Mouse (Mus musculus): ENCODE data around the gene Ptk6. TPM values are rescaled to one million over a fixed set of nuclear protein-coding genes. Genes with fewer than 3 reads are reported as not detected.

The Ptk6 gene
- polyA plus RNA-seq, 1 experiment from 2014 or later: not detected

DNA sequence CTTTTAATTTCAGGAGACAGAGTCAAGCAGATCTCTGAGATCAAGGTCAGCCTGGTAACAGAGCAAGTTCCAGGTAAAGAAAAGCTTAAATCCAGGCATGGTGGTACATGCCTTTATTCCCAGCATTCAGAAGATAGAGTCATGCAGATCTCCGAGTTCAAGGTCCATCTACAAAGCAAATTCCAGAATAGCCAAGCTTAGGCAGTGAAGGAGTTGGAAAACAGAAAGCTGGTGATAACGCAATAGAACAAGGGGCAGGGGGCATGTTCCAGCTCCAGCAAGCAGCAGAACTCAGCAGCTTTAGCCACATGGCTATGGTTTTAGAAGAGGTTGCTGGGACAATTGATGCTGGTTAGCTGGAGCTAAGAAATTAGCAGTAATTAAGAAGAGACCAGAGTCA lies 22.4 kb upstream of the Ptk6 start:
- H3K27ac ChIP-seq (ENCODE audit: low read depth, low read length): no peak overlapping the region
- 93% methylated on average over 2 of the region's 2 CpGs for WGBS

DNA sequence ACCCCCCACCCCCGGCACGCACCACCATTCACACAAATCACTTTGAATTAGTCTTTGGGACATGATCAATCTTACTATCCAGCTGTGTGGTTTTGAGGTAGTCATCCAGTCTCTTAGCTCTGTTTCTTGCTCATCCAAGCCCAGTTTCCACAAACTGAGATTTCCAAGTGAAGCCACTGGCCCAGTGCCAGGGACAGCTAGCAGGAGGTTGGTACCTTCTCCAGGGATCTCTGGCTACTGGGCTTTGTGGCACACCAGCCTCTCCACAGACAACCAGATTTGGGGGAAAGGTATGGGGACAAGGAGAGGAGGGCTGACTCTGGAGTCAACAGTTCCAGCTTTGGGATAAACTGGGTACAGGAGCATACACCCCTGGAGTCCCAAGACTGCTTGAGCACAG lies 17.8 kb upstream of the Ptk6 start:
- Histone ChIP-seq H3K4me2 (peak overlapping the region; percentile 51; the same call in 1 of the 2 replicates), H3K27me3 (ENCODE audit: control insufficient read depth, insufficient read depth, low read length) (no peaks in the 10 kb centered on the region), H3K9ac (ENCODE audit: low read length) (peak overlapping the region; percentile 28; the same call in 1 of the 2 replicates), H3K27ac (ENCODE audit: low read depth, low read length) (no peak overlapping the region), H3K9me3 (ENCODE audit: control insufficient read depth, low read length) (no peaks in the 10 kb centered on the region), H3K4me1 (ENCODE audit: control insufficient read depth, insufficient read depth, low read length) (peaks cover 9% of the 10 kb centered on the region), H3K36me3 (ENCODE audit: control insufficient read depth, insufficient read depth, low read length) (no peaks in the 10 kb centered on the region), H3K4me3 (ENCODE audit: low read depth, low read length) (no peak overlapping the region)
- ATAC-seq (ENCODE audit: low FRiP score) (no peak), DNase-seq (ENCODE audit: low spot score, missing footprints) (no peak)
- WGBS: 46% methylated on average over 2 of the region's 2 CpGs

More for the DNA sequence above, 22.4 kb upstream of the Ptk6 start:
- no peaks in the 10 kb centered on the region for H3K9me3 ChIP-seq (ENCODE audit: control insufficient read depth, low read length)
- no peak overlapping the region for H3K4me2 ChIP-seq
- no peak overlapping the region for H3K9ac ChIP-seq (ENCODE audit: low read length)
- ATAC-seq (ENCODE audit: low FRiP score) (no peak), DNase-seq (ENCODE audit: low spot score, missing footprints) (peak; percentile 47)
- H3K36me3 ChIP-seq (ENCODE audit: control insufficient read depth, insufficient read depth, low read length): no peaks in the 10 kb centered on the region
- H3K27me3 ChIP-seq (ENCODE audit: control insufficient read depth, insufficient read depth, low read length): no peaks in the 10 kb centered on the region
- peaks cover 1% of the 10 kb centered on the region; the same call in 1 of the 2 replicates for H3K4me1 ChIP-seq (ENCODE audit: control insufficient read depth, insufficient read depth, low read length)
- no peak overlapping the region for H3K4me3 ChIP-seq (ENCODE audit: low read depth, low read length)

DNA sequence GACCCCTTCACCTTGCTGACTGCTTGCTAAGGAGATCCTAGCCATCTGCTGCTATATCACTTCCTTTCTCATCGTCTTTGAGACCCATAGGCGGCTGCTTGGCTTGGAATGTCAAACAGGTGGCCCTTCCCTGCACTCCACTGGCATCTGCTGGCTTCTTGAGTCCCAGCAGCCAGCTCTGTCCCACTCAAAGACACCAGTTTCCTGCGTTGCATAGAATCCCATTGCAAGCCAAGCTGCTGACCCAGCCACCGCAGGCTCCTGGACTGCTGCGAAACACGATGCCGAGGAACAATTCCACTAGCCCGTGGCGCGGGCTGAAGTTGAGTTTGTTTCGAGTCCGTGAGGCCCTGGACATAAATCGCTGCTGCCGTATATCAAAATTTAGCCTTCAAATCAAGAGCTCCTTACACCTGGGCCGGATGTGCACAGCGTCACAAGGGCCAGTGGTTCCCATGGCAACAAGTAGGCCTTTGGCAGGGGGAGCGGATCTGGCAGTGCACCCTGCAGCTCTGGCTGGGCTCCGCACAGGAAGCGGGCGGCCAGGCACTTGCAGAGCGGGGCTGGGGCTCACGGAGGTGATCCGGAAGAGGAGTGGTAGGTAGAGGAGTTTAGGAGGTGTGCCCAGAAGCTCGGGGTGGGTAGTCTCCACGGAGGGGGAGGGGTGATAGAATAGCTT lies 17.1 kb upstream of the Ptk6 start, which contains the start of gene Fndc11:
Gene Fndc11, plus strand, starts transcription at position 476 of the 679 bp plus-strand sequence.
- WGBS: 7% methylated on average over 25 of the region's 25 CpGs
- ATAC-seq (ENCODE audit: low FRiP score): peak; percentile 90
- Histone ChIP-seq H3K9ac (ENCODE audit: low read length) (peak within 1 kb of the TSS; percentile 28; the same call in 1 of the 2 replicates), H3K36me3 (ENCODE audit: control insufficient read depth, insufficient read depth, low read length) (no peaks in the 10 kb centered on the region), H3K4me2 (peak within 1 kb of the TSS; percentile 51), H3K4me1 (ENCODE audit: control insufficient read depth, insufficient read depth, low read length) (peaks cover 9% of the 10 kb centered on the region), H3K4me3 (ENCODE audit: low read depth, low read length) (peak within 1 kb of the TSS; percentile 30), H3K27ac (ENCODE audit: low read depth, low read length) (no peak within 1 kb of the TSS), H3K9me3 (ENCODE audit: control insufficient read depth, low read length) (no peaks in the 10 kb centered on the region), H3K27me3 (ENCODE audit: control insufficient read depth, insufficient read depth, low read length) (no peaks in the 10 kb centered on the region)
- peak; percentile 93 for DNase-seq (ENCODE audit: low spot score, missing footprints)

DNA sequence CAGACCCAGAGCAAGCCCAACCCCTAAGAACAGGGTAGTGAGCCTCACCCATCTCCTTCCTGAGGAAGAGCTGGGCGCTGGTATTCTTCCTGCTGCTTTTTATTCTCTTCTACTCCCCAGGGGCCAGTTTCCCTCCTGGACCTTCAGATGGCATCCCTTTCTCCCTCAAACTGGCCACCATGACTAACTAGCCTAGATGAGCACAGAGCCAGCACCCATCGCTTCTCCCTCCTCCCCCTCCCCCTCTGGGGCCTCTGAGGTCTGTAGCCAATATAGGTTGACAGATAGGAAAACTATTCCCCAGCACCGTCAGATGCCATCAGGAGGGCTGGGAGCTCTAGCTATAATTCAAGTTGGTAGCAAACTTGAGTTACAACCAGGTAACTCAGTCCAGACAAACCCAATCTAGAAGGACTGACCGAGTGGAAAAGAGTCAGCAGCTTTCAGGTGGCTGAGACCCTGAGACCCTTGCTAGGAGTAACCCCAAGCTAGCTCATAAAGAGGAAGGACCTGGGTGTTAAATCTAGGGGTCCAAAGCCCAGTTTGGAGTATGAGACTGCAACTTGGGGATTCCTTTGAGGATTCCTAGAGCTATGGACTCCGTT lies 16.4 kb upstream of the Ptk6 start:
- WGBS: 57% methylated on average over 5 of the region's 5 CpGs
- no peaks in the 10 kb centered on the region for H3K9me3 ChIP-seq (ENCODE audit: control insufficient read depth, low read length)
- no peak overlapping the region for H3K4me3 ChIP-seq (ENCODE audit: low read depth, low read length)
- DNase-seq (ENCODE audit: low spot score, missing footprints) (peak; percentile 87), ATAC-seq (ENCODE audit: low FRiP score) (no peak)
- no peak overlapping the region for H3K4me2 ChIP-seq
- H3K4me1 ChIP-seq (ENCODE audit: control insufficient read depth, insufficient read depth, low read length): peaks cover 9% of the 10 kb centered on the region
- no peaks in the 10 kb centered on the region for H3K36me3 ChIP-seq (ENCODE audit: control insufficient read depth, insufficient read depth, low read length)
- no peak overlapping the region for H3K27ac ChIP-seq (ENCODE audit: low read depth, low read length)
- H3K9ac ChIP-seq (ENCODE audit: low read length): no peak overlapping the region
- H3K27me3 ChIP-seq (ENCODE audit: control insufficient read depth, insufficient read depth, low read length): peaks cover 3% of the 10 kb centered on the region

DNA sequence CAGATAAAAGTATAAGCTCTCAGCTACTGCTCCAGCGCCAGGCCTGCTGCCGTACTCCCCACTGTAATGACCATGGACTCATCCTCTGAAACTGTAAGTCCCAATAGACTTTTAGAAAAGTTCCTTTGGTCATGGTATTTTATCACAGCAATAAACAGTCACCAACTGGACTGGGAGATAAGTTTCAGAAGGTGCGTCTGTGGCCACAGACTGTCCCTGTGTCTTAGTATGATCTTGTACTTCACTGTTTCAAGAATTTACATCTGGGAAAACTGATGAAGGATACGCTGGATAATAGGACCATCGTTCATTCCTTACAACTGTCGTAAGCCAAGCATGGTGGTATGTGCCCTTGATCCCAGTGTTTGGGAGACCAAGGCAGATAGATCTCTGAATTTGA lies 13.4 kb upstream of the Ptk6 start:
- ATAC-seq (ENCODE audit: low FRiP score) (no peak), DNase-seq (ENCODE audit: low spot score, missing footprints) (no peak)
- Histone ChIP-seq H3K4me1 (ENCODE audit: control insufficient read depth, insufficient read depth, low read length) (peaks cover 15% of the 10 kb centered on the region), H3K9me3 (ENCODE audit: control insufficient read depth, low read length) (no peaks in the 10 kb centered on the region), H3K27me3 (ENCODE audit: control insufficient read depth, insufficient read depth, low read length) (peaks cover 32% of the 10 kb centered on the region), H3K9ac (ENCODE audit: low read length) (no peak overlapping the region), H3K4me2 (no peak overlapping the region), H3K27ac (ENCODE audit: low read depth, low read length) (no peak overlapping the region), H3K4me3 (ENCODE audit: low read depth, low read length) (no peak overlapping the region), H3K36me3 (ENCODE audit: control insufficient read depth, insufficient read depth, low read length) (no peaks in the 10 kb centered on the region)
- 91% methylated on average over 6 of the region's 6 CpGs for WGBS

DNA sequence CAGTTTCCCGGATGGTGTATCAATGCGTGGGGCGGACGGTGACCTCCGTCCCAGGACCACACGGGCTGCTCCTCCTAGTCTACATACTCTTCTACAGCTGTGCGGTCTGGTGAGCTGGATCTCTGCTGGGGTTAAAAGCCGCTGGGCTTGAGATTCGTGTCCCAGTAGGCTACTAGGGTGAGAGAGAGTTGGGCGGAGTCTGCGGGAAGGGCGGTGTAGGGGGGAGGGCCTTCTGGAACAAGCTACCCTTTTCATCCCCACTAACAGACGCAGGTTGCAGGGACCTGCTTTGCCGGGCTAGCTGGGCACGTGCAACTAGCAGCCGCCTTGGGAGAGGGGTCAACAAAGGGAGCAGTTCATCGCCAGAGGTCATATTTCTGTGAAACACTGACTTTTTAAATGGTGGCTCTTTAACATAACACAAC lies 10.4 kb upstream of the Ptk6 start, which contains the start of gene Srms:
Gene Srms, minus strand, starts transcription at position 165 of the 425 bp plus-strand sequence.
- peaks cover 32% of the 10 kb centered on the region for H3K27me3 ChIP-seq (ENCODE audit: control insufficient read depth, insufficient read depth, low read length)
- peak; percentile 88 for DNase-seq (ENCODE audit: low spot score, missing footprints)
- peak within 1 kb of the TSS; percentile 1; the same call in 1 of the 2 replicates for H3K9ac ChIP-seq (ENCODE audit: low read length)
- under 1% methylated on average over 17 of the region's 17 CpGs for WGBS
- H3K4me2 ChIP-seq: peak within 1 kb of the TSS; percentile 40
- H3K4me3 ChIP-seq (ENCODE audit: low read depth, low read length): peak within 1 kb of the TSS; percentile 23
- H3K36me3 ChIP-seq (ENCODE audit: control insufficient read depth, insufficient read depth, low read length): no peaks in the 10 kb centered on the region
- no peaks in the 10 kb centered on the region for H3K9me3 ChIP-seq (ENCODE audit: control insufficient read depth, low read length)
- peak; percentile 44; the same call in 1 of the 2 replicates for ATAC-seq (ENCODE audit: low FRiP score)
- peaks cover 6% of the 10 kb centered on the region for H3K4me1 ChIP-seq (ENCODE audit: control insufficient read depth, insufficient read depth, low read length)
- no peak within 1 kb of the TSS for H3K27ac ChIP-seq (ENCODE audit: low read depth, low read length)

DNA sequence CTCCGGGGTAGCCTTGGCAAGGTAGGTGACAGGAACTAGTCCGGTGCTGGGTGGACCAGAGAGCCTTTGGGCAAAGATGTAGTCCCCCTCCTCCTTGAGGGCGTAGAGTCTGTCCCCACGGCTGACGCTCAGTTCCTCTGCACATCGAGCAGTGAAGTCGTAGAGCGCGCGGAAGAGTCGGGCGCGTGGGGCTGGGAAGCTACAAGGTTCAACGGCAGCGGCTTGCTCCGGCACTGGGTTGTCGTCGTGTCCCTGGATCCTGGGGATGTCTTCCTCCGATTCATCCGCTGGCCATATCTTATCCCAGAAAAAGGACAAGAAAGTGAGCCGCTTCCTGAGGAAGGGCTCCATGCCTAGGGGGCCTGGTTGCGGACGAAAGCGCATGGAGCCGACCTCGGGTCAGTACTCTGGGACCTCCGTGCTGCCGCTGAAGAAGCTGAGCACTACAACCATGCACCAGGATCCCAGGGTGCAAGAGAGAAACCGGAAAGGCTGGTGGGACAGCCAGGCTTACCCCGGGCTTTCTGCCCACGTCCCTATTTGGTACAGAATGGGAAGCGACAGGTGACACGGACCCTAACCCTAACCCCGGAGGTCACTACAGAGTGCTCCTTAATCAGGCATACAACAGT lies 9.9 kb upstream of the Ptk6 start:
- Histone ChIP-seq H3K27me3 (ENCODE audit: control insufficient read depth, insufficient read depth, low read length) (peaks cover 32% of the 10 kb centered on the region), H3K36me3 (ENCODE audit: control insufficient read depth, insufficient read depth, low read length) (no peaks in the 10 kb centered on the region), H3K4me3 (ENCODE audit: low read depth, low read length) (peak overlapping the region; percentile 23), H3K27ac (ENCODE audit: low read depth, low read length) (no peak overlapping the region), H3K9ac (ENCODE audit: low read length) (peak overlapping the region; percentile 1; the same call in 1 of the 2 replicates), H3K4me1 (ENCODE audit: control insufficient read depth, insufficient read depth, low read length) (peaks cover 6% of the 10 kb centered on the region), H3K9me3 (ENCODE audit: control insufficient read depth, low read length) (no peaks in the 10 kb centered on the region), H3K4me2 (peak overlapping the region; percentile 40)
- 2% methylated on average over 34 of the region's 34 CpGs for WGBS
- ATAC-seq (ENCODE audit: low FRiP score) (no peak), DNase-seq (ENCODE audit: low spot score, missing footprints) (peak; percentile 87)

DNA sequence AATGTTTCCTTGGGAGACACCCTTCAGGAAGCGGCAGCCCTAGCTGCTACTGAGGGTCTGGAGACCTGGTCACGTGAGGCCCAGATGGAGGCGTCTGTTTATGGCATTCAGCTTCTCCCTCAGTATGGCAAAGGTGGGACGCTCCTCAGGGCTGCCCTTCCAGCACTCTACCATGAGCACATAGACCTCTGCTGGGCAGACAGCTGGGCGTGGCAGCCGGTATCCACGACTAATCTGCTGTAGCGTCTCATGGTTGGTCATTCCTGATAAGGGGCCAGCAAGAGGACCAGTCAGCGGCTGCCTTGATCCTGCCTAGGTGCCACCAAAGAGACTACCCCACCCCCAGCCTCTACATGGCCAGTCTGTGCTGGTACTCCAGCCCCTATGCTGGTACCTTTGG lies 3.5 kb upstream of the Ptk6 start:
- Histone ChIP-seq H3K4me2 (no peak overlapping the region), H3K9me3 (ENCODE audit: control insufficient read depth, low read length) (no peaks in the 10 kb centered on the region), H3K4me1 (ENCODE audit: control insufficient read depth, insufficient read depth, low read length) (no peaks in the 10 kb centered on the region), H3K36me3 (ENCODE audit: control insufficient read depth, insufficient read depth, low read length) (no peaks in the 10 kb centered on the region), H3K9ac (ENCODE audit: low read length) (no peak overlapping the region), H3K27ac (ENCODE audit: low read depth, low read length) (no peak overlapping the region), H3K4me3 (ENCODE audit: low read depth, low read length) (no peak overlapping the region), H3K27me3 (ENCODE audit: control insufficient read depth, insufficient read depth, low read length) (no peaks in the 10 kb centered on the region; the same call in 1 of the 2 replicates)
- ATAC-seq (ENCODE audit: low FRiP score): no peak
- 82% methylated on average over 9 of the region's 9 CpGs for WGBS
- no peak for DNase-seq (ENCODE audit: low spot score, missing footprints)

DNA sequence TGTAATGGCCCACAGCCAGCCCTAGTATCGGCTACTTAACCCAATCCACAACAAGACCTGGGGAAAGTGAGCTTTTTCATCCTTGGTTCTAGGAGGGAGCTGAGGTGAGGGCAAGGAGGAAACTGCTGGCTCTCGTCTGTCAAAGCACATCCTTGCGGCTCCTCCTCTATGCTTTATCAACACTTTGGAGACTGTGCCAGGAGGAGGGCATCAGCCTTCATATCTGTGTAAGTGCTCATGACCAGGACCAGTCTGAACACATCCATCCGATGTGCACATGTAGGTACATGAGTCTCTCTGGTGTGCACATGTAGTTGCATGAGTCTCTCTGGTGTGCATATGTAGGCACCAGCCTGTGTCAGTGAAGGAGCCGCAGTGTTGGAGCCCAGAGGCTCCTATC lies 3.1 kb upstream of the Ptk6 start:
- no peaks in the 10 kb centered on the region for H3K27me3 ChIP-seq (ENCODE audit: control insufficient read depth, insufficient read depth, low read length)
- no peak for ATAC-seq (ENCODE audit: low FRiP score)
- H3K9me3 ChIP-seq (ENCODE audit: control insufficient read depth, low read length): no peaks in the 10 kb centered on the region
- DNase-seq (ENCODE audit: low spot score, missing footprints): no peak
- 90% methylated on average over 5 of the region's 5 CpGs for WGBS
- no peak overlapping the region for H3K4me2 ChIP-seq
- no peak overlapping the region for H3K4me3 ChIP-seq (ENCODE audit: low read depth, low read length)
- no peaks in the 10 kb centered on the region for H3K36me3 ChIP-seq (ENCODE audit: control insufficient read depth, insufficient read depth, low read length)
- no peak overlapping the region for H3K9ac ChIP-seq (ENCODE audit: low read length)
- no peaks in the 10 kb centered on the region for H3K4me1 ChIP-seq (ENCODE audit: control insufficient read depth, insufficient read depth, low read length)
- H3K27ac ChIP-seq (ENCODE audit: low read depth, low read length): no peak overlapping the region

All from midbrain, embryonic 11.5 days (tissue).